Mouse (Mus musculus) forebrain, postnatal 0 days (tissue): Measurements from ENCODE around the gene Vipr1. TPM values are rescaled to one million over a fixed set of nuclear protein-coding genes. Genes with fewer than 3 reads are reported as not detected.

ENCODE experiments used
- ATAC-seq: fragments of 200-750 bp; cut with Nextera tagmentation; 2 replicates; pipeline ENCODE4 v1.8.0; 2017; ENCODE audit warnings: mild to moderate bottlenecking, moderate library complexity
- DNase-seq: peaks from one replicate; pipeline ENCODE4 v3.0.0-alpha.2; 2015
- H3K27ac ChIP-seq: fragments of 300-500 bp; sonication (generic); 2 replicates; pipeline ENCODE4 v1.5.1; 2014; ENCODE audit warnings: low read depth, mild to moderate bottlenecking, antibody characterized with exemption, low read length, moderate library complexity, mixed read lengths
- H3K27me3 ChIP-seq: fragments of 300-500 bp; sonication (generic); 2 replicates; pipeline ENCODE4 v1.6.1; 2014; ENCODE audit warnings: mild to moderate bottlenecking, low read length, mixed read lengths; ENCODE audit not compliant: insufficient read depth
- H3K36me3 ChIP-seq: fragments of 300-500 bp; sonication (generic); 2 replicates; pipeline ENCODE4 v1.6.1; 2014; ENCODE audit warnings: mild to moderate bottlenecking, moderate library complexity; ENCODE audit not compliant: insufficient read depth
- H3K4me1 ChIP-seq: fragments of 300-500 bp; sonication (generic); 2 replicates; pipeline ENCODE4 v1.6.1; 2014; ENCODE audit warnings: antibody characterized with exemption; ENCODE audit not compliant: insufficient read depth
- H3K4me2 ChIP-seq: fragments of 300-500 bp; sonication (generic); 2 replicates; pipeline ENCODE4 v1.6.1; 2014; ENCODE audit warnings: low read depth, mild to moderate bottlenecking, moderate library complexity
- H3K4me3 ChIP-seq: fragments of 300-500 bp; sonication (generic); 2 replicates; pipeline ENCODE4 v1.5.1; 2014; ENCODE audit warnings: low read depth, low read length, mixed read lengths
- H3K9ac ChIP-seq: fragments of 300-500 bp; sonication (generic); 2 replicates; pipeline ENCODE4 v1.6.1; 2014; ENCODE audit warnings: mild to moderate bottlenecking
- H3K9me3 ChIP-seq: fragments of 300-500 bp; sonication (generic); 2 replicates; pipeline ENCODE4 v1.6.1; 2016; ENCODE audit warnings: low read length
- CTCF ChIP-seq: sonication (generic); IDR thresholded peaks from 2 replicates; pipeline ENCODE4 v1.5.1; 2016; ENCODE audit warnings: antibody characterized with exemption, control low read depth, low read depth
- WGBS: fragments of 180-500 bp; shearing (Covaris S2); extraction: QIAGEN DNeasy Blood & Tissue Kit; methylation state at CpG from one replicate; pipeline ENCODE4 v1.1.7; 2014; 5-methylcytosine and 5-hydroxymethylcytosine counted together
- polyA plus RNA-seq: library from polyadenylated mRNA; unstranded; fragments of >200 nt; fragmentation: Nextera tagmentation; extraction: Ambion mirVana; gene quantifications from 2 replicates; pipeline ENCODE4 v1.2.1, GENCODE M21; 2015
- total RNA-seq: library from RNA; depleted of rRNA; stranded (reverse); fragments of >200 nt; gene quantifications from 2 replicates; pipeline ENCODE4 v1.2.3, GENCODE M21; 2014

Gene Vipr1
- total and polyA plus RNA-seq, 2 experiments from 2014 or later: 0.34 to 0.48 TPM

DNA sequence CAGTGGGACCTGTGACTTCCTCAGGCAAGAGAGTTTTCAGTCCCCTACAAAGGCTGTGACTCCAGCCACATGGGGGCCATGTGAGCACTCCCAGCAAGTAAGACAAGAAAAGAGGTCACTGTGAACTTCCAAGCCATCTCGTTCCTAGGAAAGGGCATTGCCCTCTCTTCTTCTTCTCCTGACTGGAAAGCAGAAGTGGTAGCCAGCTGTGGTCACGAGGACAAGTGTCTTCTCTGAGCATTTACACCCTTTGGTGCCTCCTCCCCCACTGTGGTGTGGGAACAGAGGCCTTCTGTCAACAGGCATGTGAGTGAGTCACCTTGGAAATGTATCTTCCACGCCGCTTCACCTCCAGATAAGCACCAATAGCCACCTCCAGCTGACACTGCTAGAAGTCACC lies 10.6 kb upstream of the Vipr1 start:
- 68% methylated on average over 4 of the region's 4 CpGs for WGBS
- no peaks in the 10 kb centered on the region for H3K27me3 ChIP-seq
- no peaks in the 10 kb centered on the region for H3K36me3 ChIP-seq

DNA sequence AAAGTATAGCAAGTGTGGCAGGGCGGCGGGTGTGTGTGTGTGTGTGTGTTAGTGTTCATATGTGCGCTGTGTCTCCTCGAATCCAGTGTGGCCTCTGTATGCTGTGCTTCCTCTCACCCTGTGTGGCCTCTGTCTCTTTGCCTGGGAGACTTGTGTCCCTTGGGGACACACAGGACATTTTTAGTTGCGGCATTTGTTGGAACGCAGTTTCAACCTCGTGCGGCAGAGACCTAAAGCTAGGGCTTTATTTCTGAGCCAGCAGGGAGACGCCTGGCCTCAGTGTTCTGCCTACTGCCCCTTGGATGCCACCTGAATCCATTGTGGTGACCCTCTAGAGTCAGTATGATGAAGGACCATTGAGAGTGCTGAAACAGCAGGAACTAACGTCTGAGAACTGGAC lies 9.6 kb upstream of the Vipr1 start:
- Histone ChIP-seq H3K4me2 (no peak overlapping the region), H3K36me3 (no peaks in the 10 kb centered on the region), H3K27ac (no peak overlapping the region), H3K27me3 (no peaks in the 10 kb centered on the region), H3K4me3 (no peak overlapping the region), H3K9me3 (no peaks in the 10 kb centered on the region), H3K9ac (no peak overlapping the region), H3K4me1 (no peaks in the 10 kb centered on the region)
- no peak for TF ChIP-seq CTCF
- 86% methylated on average over 10 of the region's 10 CpGs for WGBS
- ATAC-seq (no peak), DNase-seq (no peak)

More for the DNA sequence above, 10.6 kb upstream of the Vipr1 start:
- H3K9ac ChIP-seq: no peak overlapping the region
- no peak for TF ChIP-seq CTCF
- H3K4me3 ChIP-seq: no peak overlapping the region
- no peak for DNase-seq
- no peak for ATAC-seq
- no peak overlapping the region for H3K27ac ChIP-seq
- no peak overlapping the region for H3K4me2 ChIP-seq
- no peaks in the 10 kb centered on the region for H3K9me3 ChIP-seq
- no peaks in the 10 kb centered on the region for H3K4me1 ChIP-seq

DNA sequence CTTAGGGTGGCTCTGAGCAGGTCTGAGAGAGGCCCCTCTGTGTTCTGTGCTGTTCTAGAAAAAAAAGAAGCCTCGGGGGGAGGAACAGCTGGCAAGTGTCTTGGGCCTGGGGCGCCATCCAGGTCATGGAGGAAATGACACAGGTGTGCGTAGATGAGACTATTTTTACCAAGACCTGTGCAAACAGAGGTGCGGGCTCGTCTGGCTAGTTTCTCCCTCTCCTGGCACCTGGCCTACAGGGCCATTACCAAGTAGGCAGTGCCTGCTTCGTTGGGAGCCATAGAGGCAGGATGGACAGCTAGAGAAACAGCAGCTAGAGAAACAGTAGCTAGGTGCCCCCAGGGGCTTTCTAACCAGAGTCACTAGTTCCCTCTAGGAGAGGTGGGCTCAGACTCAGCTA lies 9.2 kb upstream of the Vipr1 start:
- WGBS: 80% methylated on average over 6 of the region's 6 CpGs
- ATAC-seq: no peak

DNA sequence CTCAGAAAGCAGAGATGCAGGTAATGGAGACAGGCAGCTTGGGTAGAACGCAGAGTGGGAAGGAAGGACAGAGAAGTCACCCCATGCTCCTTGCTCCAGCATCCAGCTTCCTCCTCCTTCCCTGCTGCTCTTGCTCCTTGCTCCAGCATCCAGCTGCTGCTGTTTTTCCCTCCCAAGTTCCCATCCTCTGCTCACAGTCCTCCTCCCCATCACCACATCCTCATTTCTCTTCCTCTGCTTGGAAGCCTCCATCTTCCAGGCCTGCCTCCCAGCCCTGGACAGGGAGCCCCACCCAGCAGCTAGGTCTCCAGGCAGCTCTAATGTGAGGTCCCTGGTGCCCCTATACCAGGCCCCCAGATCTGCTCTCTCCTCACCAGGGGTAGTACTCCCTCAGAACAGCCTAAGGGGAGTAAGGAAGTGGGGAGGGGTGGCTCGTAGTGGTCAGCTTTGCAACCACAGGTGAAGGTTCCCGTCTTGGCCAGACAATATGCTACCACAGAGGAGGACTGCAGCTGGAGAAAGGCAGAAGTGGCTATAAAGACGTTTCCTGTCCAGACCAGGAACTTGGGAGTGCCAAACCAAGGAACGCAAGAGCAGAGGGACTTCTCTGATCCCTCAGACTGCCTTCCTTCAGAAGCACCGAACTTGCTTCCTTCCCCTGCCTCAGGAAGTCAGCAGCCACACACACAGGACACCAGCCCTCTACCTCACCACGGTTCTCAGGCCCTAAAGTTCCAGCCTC lies 6.5 kb upstream of the Vipr1 start:
- Histone ChIP-seq H3K9ac (no peak overlapping the region), H3K9me3 (no peaks in the 10 kb centered on the region), H3K27ac (no peak overlapping the region), H3K27me3 (no peaks in the 10 kb centered on the region), H3K4me2 (no peak overlapping the region), H3K36me3 (no peaks in the 10 kb centered on the region), H3K4me3 (no peak overlapping the region), H3K4me1 (no peaks in the 10 kb centered on the region)
- 62% methylated on average over 7 of the region's 7 CpGs for WGBS
- TF ChIP-seq CTCF: no peak
- ATAC-seq (no peak), DNase-seq (no peak)

More for the DNA sequence above, 9.2 kb upstream of the Vipr1 start:
- H3K27me3 ChIP-seq: no peaks in the 10 kb centered on the region
- H3K9ac ChIP-seq: no peak overlapping the region
- H3K4me3 ChIP-seq: no peak overlapping the region
- H3K9me3 ChIP-seq: no peaks in the 10 kb centered on the region
- no peak for TF ChIP-seq CTCF
- no peak overlapping the region for H3K27ac ChIP-seq
- H3K4me1 ChIP-seq: no peaks in the 10 kb centered on the region
- H3K4me2 ChIP-seq: no peak overlapping the region
- no peaks in the 10 kb centered on the region for H3K36me3 ChIP-seq
- no peak for DNase-seq

DNA sequence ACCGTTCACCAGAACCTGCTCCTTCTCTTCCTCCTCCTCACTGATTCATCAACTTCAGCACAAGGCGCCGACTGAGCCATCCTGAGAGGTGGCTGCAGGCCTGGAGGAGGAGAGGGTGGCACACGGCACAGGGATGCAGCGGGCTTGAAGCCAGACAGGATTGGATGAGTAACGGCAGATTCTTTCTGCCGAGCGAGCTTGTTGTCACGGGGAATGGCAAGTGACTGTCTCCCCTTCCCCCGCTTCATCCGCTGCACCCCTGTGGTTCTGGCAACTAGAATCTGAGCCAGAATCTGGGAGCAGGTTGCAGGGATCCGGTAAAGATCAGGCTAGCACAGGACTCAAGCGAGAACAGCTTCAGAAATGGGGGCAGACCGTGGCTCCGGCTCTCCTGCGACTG lies 2.7 kb upstream of the Vipr1 start:
- no peak overlapping the region for H3K9ac ChIP-seq
- no peak overlapping the region for H3K27ac ChIP-seq
- no peak overlapping the region for H3K4me3 ChIP-seq
- peak; percentile 26 for DNase-seq
- WGBS: 34% methylated on average over 16 of the region's 16 CpGs
- ATAC-seq: no peak
- TF ChIP-seq CTCF: no peak
- H3K4me2 ChIP-seq: no peak overlapping the region
- H3K36me3 ChIP-seq: no peaks in the 10 kb centered on the region
- peaks cover 5% of the 10 kb centered on the region for H3K4me1 ChIP-seq
- H3K27me3 ChIP-seq: peaks cover 14% of the 10 kb centered on the region
- no peaks in the 10 kb centered on the region for H3K9me3 ChIP-seq

DNA sequence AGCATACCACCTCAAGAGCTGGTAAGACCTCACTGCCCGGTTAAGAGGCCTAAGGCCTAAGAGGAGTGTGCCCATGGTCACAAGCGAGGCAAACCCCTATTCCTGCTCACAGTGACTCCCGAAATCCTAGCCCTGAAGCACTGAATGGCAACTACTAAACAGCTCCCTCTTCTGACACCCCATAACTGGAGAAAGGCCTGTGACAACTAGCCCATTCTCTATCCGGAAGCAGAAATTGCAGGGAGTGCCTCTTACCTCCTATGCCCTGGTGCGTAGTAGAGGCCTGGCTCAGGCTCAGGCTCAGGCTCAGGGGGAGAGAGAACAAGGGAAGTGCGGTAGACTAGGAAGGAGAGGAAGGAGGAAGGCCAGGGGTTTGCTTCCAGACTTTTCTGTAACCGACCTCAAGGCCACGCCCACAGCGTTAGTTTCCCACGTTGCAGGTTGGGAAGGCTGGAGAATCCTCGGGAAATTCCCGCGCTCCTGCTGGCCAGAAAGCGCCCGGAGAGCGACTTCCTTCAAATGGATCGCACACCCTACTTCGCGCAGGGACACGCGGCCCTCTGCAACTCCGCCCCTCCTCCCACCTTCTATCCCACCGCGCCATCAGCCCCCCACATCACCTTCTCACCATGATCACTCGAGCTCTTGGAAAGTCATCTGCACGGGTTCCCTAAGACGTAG lies 1.1 kb upstream of the Vipr1 start:
- Histone ChIP-seq H3K9ac (peak overlapping the region; percentile 53; the same call in 1 of the 2 replicates), H3K9me3 (no peaks in the 10 kb centered on the region), H3K36me3 (no peaks in the 10 kb centered on the region), H3K4me3 (peak overlapping the region; percentile 53), H3K4me1 (peaks cover 5% of the 10 kb centered on the region), H3K4me2 (peak overlapping the region; percentile 87), H3K27ac (no peak overlapping the region), H3K27me3 (peaks cover 14% of the 10 kb centered on the region)
- DNase-seq: peak; percentile 26
- 14% methylated on average over 27 of the region's 27 CpGs for WGBS
- ATAC-seq: no peak
- TF ChIP-seq CTCF: no peak

DNA sequence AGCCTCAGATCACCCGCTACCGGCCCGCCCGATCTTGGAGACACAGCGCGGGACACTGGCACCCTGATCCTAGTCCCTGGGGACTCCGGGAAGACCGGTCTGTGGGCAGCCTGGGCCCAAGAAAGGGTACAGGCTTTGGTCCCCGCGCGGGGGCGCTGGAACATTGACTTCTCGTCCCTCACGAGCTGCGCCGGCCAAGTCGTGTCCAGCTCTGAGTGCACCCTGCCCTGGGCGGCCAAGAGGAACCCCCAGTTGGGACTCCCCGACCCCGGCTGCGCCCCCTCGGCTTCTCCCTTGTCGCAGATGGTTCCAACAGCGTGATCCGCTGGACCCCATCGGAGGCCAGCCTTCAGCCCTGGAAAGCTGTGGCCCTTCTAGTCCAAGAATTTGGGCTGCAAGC lies 515 bp upstream of the Vipr1 start, which contains the start of gene Lyzl4:
Gene Lyzl4 (minus strand): TSS at position 96 of the 400 bp plus-strand sequence.
- peaks cover 5% of the 10 kb centered on the region for H3K4me1 ChIP-seq
- H3K9me3 ChIP-seq: no peaks in the 10 kb centered on the region
- H3K9ac ChIP-seq: peak within 1 kb of the TSS; percentile 53
- H3K4me2 ChIP-seq: peak within 1 kb of the TSS; percentile 87
- DNase-seq (peak; percentile 61), ATAC-seq (peak; percentile 54)
- 1% methylated on average over 26 of the region's 26 CpGs for WGBS
- no peaks in the 10 kb centered on the region for H3K36me3 ChIP-seq
- TF ChIP-seq CTCF: peak; percentile 55
- H3K4me3 ChIP-seq: peak within 1 kb of the TSS; percentile 53
- H3K27me3 ChIP-seq: peaks cover 14% of the 10 kb centered on the region
- H3K27ac ChIP-seq: no peak within 1 kb of the TSS
